Mouse (Mus musculus): Measurements from ENCODE around the gene Lrrc46. TPM values are rescaled to one million over a fixed set of nuclear protein-coding genes. Genes with fewer than 3 reads are reported as not detected.

Lrrc46 gene
- polyA plus RNA-seq, 1 experiment from 2014 or later, result 1.4 TPM

- no peak for ATAC-seq (ENCODE audit: insufficient number of reproducible peaks, low FRiP score, low TSS enrichment, low read depth)
- H3K4me3 ChIP-seq (ENCODE audit: low read depth, low read length), result no peak overlapping the region
- no peak overlapping the region for H3K9ac ChIP-seq (ENCODE audit: low read length)
- 22% methylated on average over 11 of the region's 11 CpGs for WGBS
- H3K27me3 ChIP-seq (ENCODE audit: control insufficient read depth, insufficient read depth, low read length), result no peaks in the 10 kb centered on the region
- peak overlapping the region; percentile 4; the same call in 1 of the 2 replicates for H3K4me2 ChIP-seq (ENCODE audit: low read depth, severe bottlenecking)
- no peaks in the 10 kb centered on the region for H3K9me3 ChIP-seq (ENCODE audit: control insufficient read depth, low read length)
- H3K36me3 ChIP-seq (ENCODE audit: control insufficient read depth, insufficient read depth, low read length), result peaks cover 3% of the 10 kb centered on the region
- H3K27ac ChIP-seq (replicated peaks; ENCODE audit: low read depth, low read length), result no peak overlapping the region
- DNase-seq (ENCODE audit: low spot score), result no peak
- peaks cover 11% of the 10 kb centered on the region for H3K4me1 ChIP-seq (ENCODE audit: control insufficient read depth, insufficient read depth, low read length)
These were observed 11.0 kb upstream of the Lrrc46 start for GRCm38 (mm10) chr11:97052219-97052646.

- DNase-seq (ENCODE audit: low spot score), result no peak
- no peaks in the 10 kb centered on the region for H3K9me3 ChIP-seq (ENCODE audit: control insufficient read depth, low read length)
- H3K4me1 ChIP-seq (ENCODE audit: control insufficient read depth, insufficient read depth, low read length), result peaks cover 11% of the 10 kb centered on the region
- H3K27ac ChIP-seq (replicated peaks; ENCODE audit: low read depth, low read length), result no peak overlapping the region
- H3K4me2 ChIP-seq (ENCODE audit: low read depth, severe bottlenecking), result peak overlapping the region; percentile 93
- H3K36me3 ChIP-seq (ENCODE audit: control insufficient read depth, insufficient read depth, low read length), result peaks cover 2% of the 10 kb centered on the region
- no peaks in the 10 kb centered on the region for H3K27me3 ChIP-seq (ENCODE audit: control insufficient read depth, insufficient read depth, low read length)
- 31% methylated on average over 13 of the region's 13 CpGs for WGBS
- peak overlapping the region; percentile 65 for H3K4me3 ChIP-seq (ENCODE audit: low read depth, low read length)
- 0 out of 2 replicates have a peak, but pooled peaks have one; percentile 25 for ATAC-seq (ENCODE audit: insufficient number of reproducible peaks, low FRiP score, low TSS enrichment, low read depth)
- peak overlapping the region; percentile 74 for H3K9ac ChIP-seq (ENCODE audit: low read length)
These were observed 9.9 kb upstream of the Lrrc46 start for GRCm38 (mm10) chr11:97050944-97051586.

- H3K36me3 ChIP-seq (ENCODE audit: control insufficient read depth, insufficient read depth, low read length), result peaks cover 5% of the 10 kb centered on the region
- peak within 1 kb of the TSS; percentile 65 for H3K4me3 ChIP-seq (ENCODE audit: low read depth, low read length)
- ATAC-seq (ENCODE audit: insufficient number of reproducible peaks, low FRiP score, low TSS enrichment, low read depth) (peak; percentile 72; the same call in 1 of the 2 replicates), DNase-seq (ENCODE audit: low spot score) (peak; percentile 80)
- no peaks in the 10 kb centered on the region for H3K27me3 ChIP-seq (ENCODE audit: control insufficient read depth, insufficient read depth, low read length)
- peak within 1 kb of the TSS; percentile 74 for H3K9ac ChIP-seq (ENCODE audit: low read length)
- H3K4me1 ChIP-seq (ENCODE audit: control insufficient read depth, insufficient read depth, low read length), result peaks cover 11% of the 10 kb centered on the region
- no peaks in the 10 kb centered on the region for H3K9me3 ChIP-seq (ENCODE audit: control insufficient read depth, low read length)
- 8% methylated on average over 18 of the region's 18 CpGs for WGBS
- no peak within 1 kb of the TSS for H3K27ac ChIP-seq (replicated peaks; ENCODE audit: low read depth, low read length)
- H3K4me2 ChIP-seq (ENCODE audit: low read depth, severe bottlenecking), result peak within 1 kb of the TSS; percentile 93
These were observed 9.2 kb upstream of the Lrrc46 start, which contains the start of gene Osbpl7 for GRCm38 (mm10) chr11:97050216-97050943. Osbpl7 (plus strand) TSS chr11:97050628.

- no peaks in the 10 kb centered on the region for H3K9me3 ChIP-seq (ENCODE audit: control insufficient read depth, low read length)
- H3K9ac ChIP-seq (ENCODE audit: low read length), result no peak overlapping the region
- WGBS, result 77% methylated on average over 6 of the region's 6 CpGs
- DNase-seq (ENCODE audit: low spot score), result no peak
- peaks cover 11% of the 10 kb centered on the region for H3K4me1 ChIP-seq (ENCODE audit: control insufficient read depth, insufficient read depth, low read length)
- H3K4me3 ChIP-seq (ENCODE audit: low read depth, low read length), result no peak overlapping the region
- H3K36me3 ChIP-seq (ENCODE audit: control insufficient read depth, insufficient read depth, low read length), result peaks cover 7% of the 10 kb centered on the region
- ATAC-seq (ENCODE audit: insufficient number of reproducible peaks, low FRiP score, low TSS enrichment, low read depth), result no peak
- no peak overlapping the region for H3K27ac ChIP-seq (replicated peaks; ENCODE audit: low read depth, low read length)
- H3K27me3 ChIP-seq (ENCODE audit: control insufficient read depth, insufficient read depth, low read length), result no peaks in the 10 kb centered on the region
- H3K4me2 ChIP-seq (ENCODE audit: low read depth, severe bottlenecking), result no peak overlapping the region
These were observed 8.4 kb upstream of the Lrrc46 start for GRCm38 (mm10) chr11:97049492-97050085.

GRCm38 (mm10) chr11:97048090-97048650 lies 7.0 kb upstream of the Lrrc46 start:
- H3K4me2 ChIP-seq (ENCODE audit: low read depth, severe bottlenecking), result no peak overlapping the region
- H3K4me1 ChIP-seq (ENCODE audit: control insufficient read depth, insufficient read depth, low read length), result peaks cover 11% of the 10 kb centered on the region
- WGBS, result 89% methylated on average over 8 of the region's 8 CpGs
- no peak overlapping the region for H3K27ac ChIP-seq (replicated peaks; ENCODE audit: low read depth, low read length)
- DNase-seq (ENCODE audit: low spot score) (no peak), ATAC-seq (ENCODE audit: insufficient number of reproducible peaks, low FRiP score, low TSS enrichment, low read depth) (no peak)
- H3K27me3 ChIP-seq (ENCODE audit: control insufficient read depth, insufficient read depth, low read length), result no peaks in the 10 kb centered on the region
- no peak overlapping the region for H3K4me3 ChIP-seq (ENCODE audit: low read depth, low read length)
- H3K9me3 ChIP-seq (ENCODE audit: control insufficient read depth, low read length), result no peaks in the 10 kb centered on the region
- H3K36me3 ChIP-seq (ENCODE audit: control insufficient read depth, insufficient read depth, low read length), result peaks cover 11% of the 10 kb centered on the region
- no peak overlapping the region for H3K9ac ChIP-seq (ENCODE audit: low read length)

GRCm38 (mm10) chr11:97045861-97046260 lies 4.7 kb upstream of the Lrrc46 start:
- DNase-seq (ENCODE audit: low spot score), result no peak
- Histone ChIP-seq H3K9me3 (ENCODE audit: control insufficient read depth, low read length) (no peaks in the 10 kb centered on the region), H3K27ac (replicated peaks; ENCODE audit: low read depth, low read length) (no peak overlapping the region), H3K27me3 (ENCODE audit: control insufficient read depth, insufficient read depth, low read length) (no peaks in the 10 kb centered on the region), H3K4me1 (ENCODE audit: control insufficient read depth, insufficient read depth, low read length) (no peaks in the 10 kb centered on the region; the same call in 1 of the 2 replicates), H3K9ac (ENCODE audit: low read length) (no peak overlapping the region), H3K4me2 (ENCODE audit: low read depth, severe bottlenecking) (no peak overlapping the region), H3K4me3 (ENCODE audit: low read depth, low read length) (no peak overlapping the region), H3K36me3 (ENCODE audit: control insufficient read depth, insufficient read depth, low read length) (peaks cover 11% of the 10 kb centered on the region)
- WGBS, result 86% methylated on average over 7 of the region's 7 CpGs
- no peak for ATAC-seq (ENCODE audit: insufficient number of reproducible peaks, low FRiP score, low TSS enrichment, low read depth)

GRCm38 (mm10) chr11:97044902-97045301 lies 3.7 kb upstream of the Lrrc46 start:
- H3K27me3 ChIP-seq (ENCODE audit: control insufficient read depth, insufficient read depth, low read length), result no peaks in the 10 kb centered on the region
- H3K4me2 ChIP-seq (ENCODE audit: low read depth, severe bottlenecking), result no peak overlapping the region
- ATAC-seq (ENCODE audit: insufficient number of reproducible peaks, low FRiP score, low TSS enrichment, low read depth), result no peak
- no peak overlapping the region for H3K27ac ChIP-seq (replicated peaks; ENCODE audit: low read depth, low read length)
- no peak for DNase-seq (ENCODE audit: low spot score)
- 97% methylated on average over 8 of the region's 8 CpGs for WGBS
- no peak overlapping the region for H3K9ac ChIP-seq (ENCODE audit: low read length)
- H3K4me1 ChIP-seq (ENCODE audit: control insufficient read depth, insufficient read depth, low read length), result no peaks in the 10 kb centered on the region; the same call in 1 of the 2 replicates
- peaks cover 11% of the 10 kb centered on the region for H3K36me3 ChIP-seq (ENCODE audit: control insufficient read depth, insufficient read depth, low read length)
- no peak overlapping the region for H3K4me3 ChIP-seq (ENCODE audit: low read depth, low read length)
- no peaks in the 10 kb centered on the region for H3K9me3 ChIP-seq (ENCODE audit: control insufficient read depth, low read length)
